Mouse (Mus musculus): ENCODE results near the gene Brms1l. TPM values are rescaled to one million over a fixed set of nuclear protein-coding genes. Genes with fewer than 3 reads are reported as not detected.

The Brms1l gene
- polyA plus RNA-seq, 1 experiment from 2014 or later = 50.9 TPM

DNA sequence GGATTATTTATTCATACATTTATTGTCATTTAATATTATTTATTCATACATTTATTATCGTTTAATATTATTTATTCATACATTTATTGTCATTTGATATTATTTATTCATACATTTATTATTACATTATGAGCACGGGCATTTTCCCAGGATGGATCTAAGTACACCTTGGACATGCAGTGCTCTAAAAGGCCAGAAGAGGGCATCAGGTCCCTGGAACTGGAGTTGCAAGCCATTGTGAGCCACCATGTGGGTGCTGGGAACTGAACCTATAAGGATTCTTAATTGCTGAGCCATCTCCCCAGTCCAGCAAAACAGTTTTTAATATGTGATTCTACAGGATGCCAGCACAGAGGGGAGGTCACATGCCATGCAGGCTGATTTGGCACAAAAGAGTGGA lies 10.6 kb upstream of the Brms1l start:
- no peak overlapping the region for H3K9ac ChIP-seq
- WGBS = 79% methylated on average over 2 of the region's 2 CpGs
- H3K9me3 ChIP-seq = no peaks in the 10 kb centered on the region
- H3K4me1 ChIP-seq = no peaks in the 10 kb centered on the region
- no peak overlapping the region for H3K4me2 ChIP-seq (replicated peaks)
- no peaks in the 10 kb centered on the region for H3K36me3 ChIP-seq
- no peak for ATAC-seq (ENCODE audit: insufficient number of reproducible peaks, insufficient read depth, low FRiP score, low TSS enrichment)
- no peak overlapping the region for H3K27ac ChIP-seq
- no peak overlapping the region for H3K4me3 ChIP-seq
- no peaks in the 10 kb centered on the region for H3K27me3 ChIP-seq

DNA sequence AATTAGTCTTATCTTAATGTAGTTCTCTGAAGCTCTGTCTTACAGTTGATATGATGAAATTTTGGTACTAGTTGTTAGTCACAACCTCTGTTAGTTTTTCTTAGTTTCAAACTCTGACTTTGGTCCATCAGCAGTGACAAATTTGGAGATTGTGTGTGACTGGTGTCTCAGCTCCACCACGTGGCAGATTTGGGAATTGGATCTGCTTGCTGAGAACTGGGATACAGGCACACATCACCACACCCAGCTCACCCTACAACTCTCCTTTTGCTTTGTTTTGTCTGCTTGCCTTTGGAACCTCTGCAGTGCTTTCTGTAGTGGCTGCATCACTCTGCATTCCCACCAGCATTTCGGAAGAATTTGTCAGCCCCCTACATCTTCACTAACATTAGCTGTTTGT lies 5.0 kb upstream of the Brms1l start:
- Histone ChIP-seq H3K4me3 (no peak overlapping the region), H3K4me2 (replicated peaks) (no peak overlapping the region), H3K27me3 (no peaks in the 10 kb centered on the region), H3K9ac (no peak overlapping the region), H3K9me3 (no peaks in the 10 kb centered on the region), H3K27ac (no peak overlapping the region), H3K4me1 (no peaks in the 10 kb centered on the region), H3K36me3 (no peaks in the 10 kb centered on the region)
- no peak for ATAC-seq (ENCODE audit: insufficient number of reproducible peaks, insufficient read depth, low FRiP score, low TSS enrichment)
- WGBS = 26% methylated on average over 2 of the region's 2 CpGs

DNA sequence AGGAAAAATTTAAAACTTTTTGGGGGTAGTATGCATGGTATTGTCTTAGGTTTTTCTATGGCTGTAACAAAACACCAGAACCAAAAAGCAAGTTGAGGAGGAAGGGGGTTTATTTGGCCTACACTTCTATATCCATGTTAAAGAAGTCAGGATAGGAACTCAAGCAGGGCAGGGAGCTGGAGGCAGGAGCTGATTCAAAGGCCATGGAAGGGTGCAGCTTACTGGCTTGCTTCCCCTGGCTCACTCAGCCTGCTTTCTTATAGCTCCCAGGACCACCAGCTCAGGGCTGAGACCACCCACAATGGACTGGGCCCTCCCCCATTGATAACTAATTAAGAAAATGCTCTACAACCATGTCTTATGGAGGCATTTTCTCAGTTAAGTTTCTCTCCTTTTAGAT lies 3.2 kb upstream of the Brms1l start:
- ATAC-seq (ENCODE audit: insufficient number of reproducible peaks, insufficient read depth, low FRiP score, low TSS enrichment) = no peak
- Histone ChIP-seq H3K27me3 (no peaks in the 10 kb centered on the region), H3K9ac (no peak overlapping the region), H3K9me3 (no peaks in the 10 kb centered on the region), H3K4me1 (peaks cover 9% of the 10 kb centered on the region; the same call in 1 of the 2 replicates), H3K4me2 (replicated peaks) (no peak overlapping the region), H3K36me3 (no peaks in the 10 kb centered on the region), H3K27ac (no peak overlapping the region), H3K4me3 (no peak overlapping the region)

DNA sequence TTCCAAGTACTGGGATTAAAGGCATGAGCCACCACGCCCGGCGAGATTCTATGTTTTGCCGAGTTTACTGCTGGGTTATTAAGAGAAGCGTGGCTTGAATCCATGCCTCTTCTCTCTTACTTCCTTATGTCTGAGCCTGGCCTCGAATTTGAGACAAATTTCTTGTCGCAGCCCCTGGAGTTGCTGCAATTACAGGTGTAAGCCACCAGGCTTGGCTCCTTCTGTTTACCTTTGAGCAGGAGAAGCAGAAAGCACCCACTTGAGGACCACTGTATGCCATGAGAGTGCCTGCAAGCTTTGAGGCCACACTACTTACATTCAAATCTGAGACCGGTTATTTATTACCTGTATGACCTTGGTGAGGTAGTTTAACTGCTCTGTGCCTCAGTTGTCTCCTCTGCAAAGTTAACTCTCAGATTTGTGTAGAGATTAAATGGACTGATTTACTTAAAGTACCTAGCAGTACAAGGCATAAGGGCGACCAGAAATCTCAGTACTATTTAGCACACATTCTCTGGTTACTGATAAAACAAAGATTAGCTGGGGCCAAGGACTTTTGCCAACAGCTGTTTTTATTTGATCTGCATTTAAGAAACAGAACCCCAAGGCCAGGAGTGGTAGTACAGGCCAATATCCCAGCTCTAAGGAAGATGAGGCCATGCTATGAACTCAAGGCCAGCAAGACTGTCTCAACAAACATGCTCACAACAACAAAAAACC lies 2.1 kb upstream of the Brms1l start:
- no peak overlapping the region for H3K27ac ChIP-seq
- H3K4me3 ChIP-seq = no peak overlapping the region
- no peaks in the 10 kb centered on the region for H3K9me3 ChIP-seq
- H3K36me3 ChIP-seq = no peaks in the 10 kb centered on the region
- H3K4me1 ChIP-seq = peaks cover 12% of the 10 kb centered on the region
- no peak for ATAC-seq (ENCODE audit: insufficient number of reproducible peaks, insufficient read depth, low FRiP score, low TSS enrichment)
- no peak overlapping the region for H3K9ac ChIP-seq
- WGBS = 65% methylated on average over 9 of the region's 9 CpGs
- no peaks in the 10 kb centered on the region for H3K27me3 ChIP-seq
- H3K4me2 ChIP-seq (replicated peaks) = no peak overlapping the region

DNA sequence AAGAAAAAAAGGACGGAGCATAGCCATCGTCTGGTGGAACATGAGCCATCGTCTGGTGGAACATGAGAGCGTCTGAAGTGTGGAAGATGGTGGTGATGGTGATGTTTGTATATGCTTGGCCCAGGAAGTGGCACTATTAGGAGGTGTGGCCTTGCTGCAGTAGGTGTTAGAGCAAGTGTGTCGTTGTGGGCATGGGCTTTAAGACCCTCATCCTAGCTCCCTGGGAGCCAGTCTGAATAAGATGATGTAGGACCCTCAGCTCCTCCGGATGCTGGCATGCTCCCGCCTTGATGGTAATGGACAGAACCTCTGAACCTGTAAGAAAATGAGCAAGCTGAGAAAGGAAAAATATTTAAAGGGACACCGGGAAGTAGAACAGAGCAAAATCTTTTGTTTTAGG lies 1.2 kb upstream of the Brms1l start:
- H3K4me2 ChIP-seq (replicated peaks) = no peak overlapping the region
- no peak overlapping the region for H3K9ac ChIP-seq
- H3K36me3 ChIP-seq = peaks cover 3% of the 10 kb centered on the region; the same call in 1 of the 2 replicates
- peaks cover 12% of the 10 kb centered on the region for H3K4me1 ChIP-seq
- no peak overlapping the region for H3K27ac ChIP-seq
- no peak for ATAC-seq (ENCODE audit: insufficient number of reproducible peaks, insufficient read depth, low FRiP score, low TSS enrichment)
- no peaks in the 10 kb centered on the region for H3K27me3 ChIP-seq
- H3K9me3 ChIP-seq = no peaks in the 10 kb centered on the region
- WGBS = 83% methylated on average over 8 of the region's 8 CpGs
- no peak overlapping the region for H3K4me3 ChIP-seq

DNA sequence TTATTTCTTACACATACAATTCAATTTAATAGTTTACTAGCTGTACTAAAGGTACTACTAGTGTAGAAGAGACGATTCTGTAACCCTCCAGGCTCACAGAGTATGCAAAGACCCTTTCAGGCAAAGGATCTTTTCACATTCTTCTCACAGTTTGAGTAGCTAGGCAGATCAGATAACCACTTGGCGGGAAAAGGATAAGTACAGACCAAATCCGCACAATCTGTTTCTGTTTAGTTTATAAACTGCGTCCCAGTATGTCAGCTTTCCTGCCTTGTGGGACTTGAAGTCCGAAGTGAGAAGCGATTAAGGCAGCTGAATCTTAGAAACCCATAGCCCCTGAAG lies 296 bp upstream of the Brms1l start:
- Histone ChIP-seq H3K27me3 (no peaks in the 10 kb centered on the region), H3K4me3 (peak overlapping the region; percentile 80), H3K36me3 (peaks cover 7% of the 10 kb centered on the region; the same call in 1 of the 2 replicates), H3K27ac (peak overlapping the region; percentile 73), H3K9ac (no peak overlapping the region), H3K4me1 (peaks cover 12% of the 10 kb centered on the region), H3K4me2 (replicated peaks) (peak overlapping the region; percentile 40), H3K9me3 (no peaks in the 10 kb centered on the region)
- no peak for ATAC-seq (ENCODE audit: insufficient number of reproducible peaks, insufficient read depth, low FRiP score, low TSS enrichment)
- WGBS = under 1% methylated on average over 6 of the region's 6 CpGs

DNA sequence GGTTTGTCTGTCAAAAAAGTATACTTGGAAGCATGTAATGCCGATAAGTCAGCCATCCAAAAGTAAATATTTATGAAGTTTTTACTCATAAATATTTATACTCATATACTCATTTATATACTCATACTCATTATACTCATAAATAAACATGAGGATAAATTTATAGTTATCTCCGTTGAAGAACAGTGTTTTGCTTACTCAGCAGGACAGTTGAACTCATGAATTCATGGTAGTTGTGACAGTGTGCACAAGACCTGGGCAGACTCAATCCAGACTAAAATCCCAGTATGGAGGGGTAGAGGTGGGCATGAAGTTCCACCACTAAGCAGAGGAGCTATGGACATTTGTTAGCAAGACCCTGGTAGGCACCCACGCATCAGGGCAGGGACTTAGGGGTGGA lies 1.4 kb downstream of the Brms1l start:
- H3K9me3 ChIP-seq = no peaks in the 10 kb centered on the region
- H3K27me3 ChIP-seq = no peaks in the 10 kb centered on the region
- no peak overlapping the region for H3K9ac ChIP-seq
- no peak for ATAC-seq (ENCODE audit: insufficient number of reproducible peaks, insufficient read depth, low FRiP score, low TSS enrichment)
- peaks cover 11% of the 10 kb centered on the region for H3K36me3 ChIP-seq
- peaks cover 12% of the 10 kb centered on the region for H3K4me1 ChIP-seq
- H3K4me3 ChIP-seq = peak overlapping the region; percentile 80
- no peak overlapping the region for H3K27ac ChIP-seq
- 82% methylated on average over 3 of the region's 3 CpGs for WGBS
- H3K4me2 ChIP-seq (replicated peaks) = peak overlapping the region; percentile 77

DNA sequence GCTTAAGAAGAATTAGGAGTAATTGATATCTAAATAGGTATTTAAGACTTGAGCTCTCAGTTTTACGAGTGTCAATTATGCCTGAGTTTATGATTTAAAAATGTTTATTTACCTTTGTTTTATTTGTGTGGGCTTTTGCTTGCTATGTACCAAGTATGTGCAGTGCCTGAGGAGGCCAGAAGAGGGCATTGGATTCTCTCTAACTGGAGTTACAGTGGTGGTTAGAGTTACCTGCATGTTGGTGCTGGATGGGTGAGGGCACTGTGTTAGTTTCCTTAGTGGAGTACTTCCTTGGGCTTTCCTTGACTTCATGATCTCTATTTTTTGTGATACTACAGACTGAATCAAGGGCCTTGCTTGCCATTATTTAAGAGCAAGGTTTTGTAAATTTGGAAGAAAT lies 10.6 kb downstream of the Brms1l start:
- H3K27ac ChIP-seq = no peak overlapping the region

DNA sequence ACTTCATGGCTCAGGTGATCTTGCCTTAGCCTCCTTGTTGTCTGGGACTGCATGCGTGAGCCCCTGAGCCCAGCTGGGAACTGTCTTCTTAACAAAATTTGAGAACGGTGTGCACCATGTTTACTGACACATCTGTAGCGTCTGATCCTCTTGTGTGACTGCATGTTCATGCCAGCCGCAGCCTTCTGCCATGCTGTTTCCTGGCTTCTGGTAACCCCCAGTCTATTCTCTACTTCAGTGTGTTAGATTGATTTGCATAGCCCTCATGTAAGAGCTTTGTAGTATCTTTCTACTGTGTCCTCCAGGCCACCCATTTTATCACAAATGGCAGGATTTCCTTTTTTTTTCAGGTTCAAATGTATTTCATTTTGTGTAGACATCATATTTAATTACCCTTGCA lies 11.7 kb downstream of the Brms1l start:
- no peak for ATAC-seq (ENCODE audit: insufficient number of reproducible peaks, insufficient read depth, low FRiP score, low TSS enrichment)
- no peaks in the 10 kb centered on the region for H3K9me3 ChIP-seq
- no peak overlapping the region for H3K4me2 ChIP-seq (replicated peaks)
- peaks cover 35% of the 10 kb centered on the region for H3K36me3 ChIP-seq
- H3K4me1 ChIP-seq = no peaks in the 10 kb centered on the region
- WGBS = 94% methylated on average over 4 of the region's 4 CpGs
- no peaks in the 10 kb centered on the region for H3K27me3 ChIP-seq
- H3K4me3 ChIP-seq = no peak overlapping the region
- H3K9ac ChIP-seq = no peak overlapping the region
- no peak overlapping the region for H3K27ac ChIP-seq

More for the DNA sequence above, 10.6 kb downstream of the Brms1l start:
- Histone ChIP-seq H3K4me3 (no peak overlapping the region), H3K36me3 (peaks cover 41% of the 10 kb centered on the region), H3K9ac (no peak overlapping the region), H3K4me2 (replicated peaks) (no peak overlapping the region), H3K9me3 (no peaks in the 10 kb centered on the region), H3K27me3 (no peaks in the 10 kb centered on the region), H3K4me1 (no peaks in the 10 kb centered on the region)
- ATAC-seq (ENCODE audit: insufficient number of reproducible peaks, insufficient read depth, low FRiP score, low TSS enrichment) = no peak
- 69% methylated on average over 1 of the region's 1 CpGs for WGBS

DNA sequence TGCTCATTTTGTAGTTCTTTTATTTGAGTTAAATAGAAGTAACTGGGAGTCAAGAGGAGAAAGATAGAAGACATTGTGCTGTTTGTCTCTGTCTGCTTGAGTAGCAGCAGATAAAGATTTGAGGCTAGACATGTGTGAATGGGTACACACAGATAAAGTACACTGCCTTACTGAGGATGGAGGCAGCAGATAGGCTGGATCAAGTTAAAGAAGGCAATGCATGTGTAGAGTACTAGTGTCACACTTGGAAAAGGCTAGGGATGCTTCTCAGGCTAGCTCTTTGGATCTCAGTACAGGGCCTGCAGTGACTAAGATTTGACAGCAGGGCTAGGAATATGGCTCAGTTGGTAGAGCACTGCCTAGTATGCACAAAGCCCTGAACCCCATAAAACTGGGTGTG lies 14.5 kb downstream of the Brms1l start:
- no peak overlapping the region for H3K9ac ChIP-seq
- H3K4me2 ChIP-seq (replicated peaks) = no peak overlapping the region
- no peak for ATAC-seq (ENCODE audit: insufficient number of reproducible peaks, insufficient read depth, low FRiP score, low TSS enrichment)
- no peaks in the 10 kb centered on the region for H3K4me1 ChIP-seq
- no peaks in the 10 kb centered on the region for H3K27me3 ChIP-seq
- H3K9me3 ChIP-seq = no peaks in the 10 kb centered on the region
- peaks cover 33% of the 10 kb centered on the region for H3K36me3 ChIP-seq
- H3K4me3 ChIP-seq = no peak overlapping the region
- H3K27ac ChIP-seq = no peak overlapping the region

DNA sequence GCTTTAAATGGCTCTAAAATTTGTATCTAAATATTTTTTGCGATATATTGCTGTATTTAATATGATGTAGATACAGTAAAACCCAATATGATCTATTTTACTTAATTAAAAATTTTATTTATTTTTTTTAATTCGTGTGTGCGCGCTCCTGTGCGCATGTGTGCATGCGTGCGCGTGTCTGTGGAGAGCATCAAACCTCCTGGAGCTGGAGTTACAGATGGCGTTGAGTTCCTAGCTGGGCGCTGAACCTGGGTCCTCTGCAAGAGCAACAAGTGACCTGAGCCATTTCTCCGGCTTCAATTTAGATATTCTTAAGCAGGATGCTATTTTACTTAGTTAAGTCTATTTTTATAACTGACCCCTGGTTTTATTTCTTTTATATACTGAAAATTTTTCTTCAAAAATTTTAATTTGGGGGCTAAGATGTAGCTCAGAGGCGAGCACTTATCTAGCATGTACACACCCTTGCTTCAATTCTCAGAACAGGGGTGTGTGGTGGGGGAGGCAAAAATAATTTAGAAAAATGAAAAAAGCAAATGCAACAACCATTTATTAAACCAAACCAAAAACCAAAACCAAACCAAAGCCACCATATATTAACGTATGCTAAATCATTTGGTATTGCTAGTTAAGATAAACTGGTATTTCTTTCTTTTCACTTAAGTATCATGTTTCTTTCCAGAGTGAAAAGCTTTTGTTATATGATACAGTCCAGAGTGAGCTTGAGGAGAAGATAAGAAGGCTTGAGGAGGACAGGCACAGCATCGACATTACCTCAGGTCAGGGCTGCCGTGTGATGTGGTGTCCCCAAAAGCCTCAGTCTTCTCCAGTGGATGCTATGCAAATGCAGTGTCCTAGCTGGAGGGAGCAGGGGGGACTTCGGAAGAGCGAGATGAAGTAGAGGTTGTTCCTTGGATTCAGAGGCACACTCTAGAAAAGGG lies 23.6 kb downstream of the Brms1l start:
- no peaks in the 10 kb centered on the region for H3K4me1 ChIP-seq
- no peak overlapping the region for H3K27ac ChIP-seq
- no peaks in the 10 kb centered on the region for H3K27me3 ChIP-seq
- H3K9ac ChIP-seq = no peak overlapping the region
- peaks cover 53% of the 10 kb centered on the region for H3K36me3 ChIP-seq
- WGBS = 89% methylated on average over 17 of the region's 17 CpGs
- ATAC-seq (ENCODE audit: insufficient number of reproducible peaks, insufficient read depth, low FRiP score, low TSS enrichment) = no peak
- peaks cover 9% of the 10 kb centered on the region for H3K9me3 ChIP-seq
- no peak overlapping the region for H3K4me3 ChIP-seq
- no peak overlapping the region for H3K4me2 ChIP-seq (replicated peaks)

DNA sequence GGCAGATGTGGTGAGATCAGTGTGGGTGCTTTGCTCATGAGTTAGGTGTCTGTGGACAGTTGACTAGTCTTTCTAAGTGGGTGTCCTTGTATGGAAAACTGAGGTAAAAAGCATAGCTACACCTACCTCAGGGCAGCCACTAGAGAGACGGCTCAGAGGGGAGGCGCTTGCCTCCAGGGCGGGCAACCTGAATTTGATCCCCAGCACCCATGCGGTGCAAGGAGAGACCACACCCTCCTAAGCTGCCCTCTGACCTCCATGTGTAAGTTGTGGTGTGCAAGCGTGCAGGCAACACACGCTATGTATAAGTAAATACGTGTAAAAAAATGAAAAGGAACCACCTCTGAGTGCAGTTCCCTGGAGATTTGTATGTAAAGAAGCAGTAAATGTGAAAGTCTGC lies 24.5 kb downstream of the Brms1l start:
- H3K4me3 ChIP-seq = no peak overlapping the region
- H3K36me3 ChIP-seq = peaks cover 53% of the 10 kb centered on the region
- H3K9ac ChIP-seq = no peak overlapping the region
- no peaks in the 10 kb centered on the region for H3K4me1 ChIP-seq
- H3K27me3 ChIP-seq = no peaks in the 10 kb centered on the region
- no peak overlapping the region for H3K4me2 ChIP-seq (replicated peaks)
- ATAC-seq (ENCODE audit: insufficient number of reproducible peaks, insufficient read depth, low FRiP score, low TSS enrichment) = no peak
- WGBS = 89% methylated on average over 7 of the region's 7 CpGs
- H3K9me3 ChIP-seq = peaks cover 9% of the 10 kb centered on the region
- no peak overlapping the region for H3K27ac ChIP-seq
